Mouse (Mus musculus): Measurements from ENCODE around the gene Pheta2. TPM values are rescaled to one million over a fixed set of nuclear protein-coding genes. Genes with fewer than 3 reads are reported as not detected.

Gene Pheta2
- polyA plus RNA-seq, 1 experiment from 2014 or later, result 8.4 TPM

DNA sequence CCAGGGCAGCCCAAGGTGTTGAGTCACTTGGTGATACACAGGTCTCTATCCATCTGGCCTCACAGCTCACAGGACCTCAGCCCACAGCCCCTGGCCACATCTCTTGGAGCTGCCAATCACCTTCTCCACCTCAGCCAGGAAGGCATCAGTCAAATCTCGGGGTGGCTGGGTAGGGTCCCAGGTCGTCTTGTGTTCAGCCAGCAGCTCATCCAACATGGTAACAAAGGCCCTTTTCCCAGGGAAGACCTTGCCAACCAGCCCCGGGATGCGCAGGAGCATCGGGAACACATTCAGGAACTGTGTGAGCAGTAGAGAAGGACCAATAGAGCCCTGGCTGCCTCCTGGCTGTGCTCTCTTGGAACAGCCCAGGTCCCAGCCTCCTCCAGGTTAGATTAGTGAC is 34.2 kb downstream of the Pheta2 start:
- H3K4me2 ChIP-seq (replicated peaks; ENCODE audit: low read depth, low read length), result no peak overlapping the region
- H3K27ac ChIP-seq (ENCODE audit: low read length), result no peak overlapping the region
- no peak overlapping the region for H3K4me3 ChIP-seq (ENCODE audit: low read depth, low read length)
- TF ChIP-seq CTCF (IDR thresholded peaks at IDR 0.05), result no peak
- no peak for TF ChIP-seq EP300 (IDR thresholded peaks at IDR 0.05)
- no peaks in the 10 kb centered on the region for H3K27me3 ChIP-seq (replicated peaks; ENCODE audit: insufficient read depth, low read length)
- no peaks in the 10 kb centered on the region for H3K9me3 ChIP-seq (ENCODE audit: low read length)
- no peaks in the 10 kb centered on the region for H3K36me3 ChIP-seq (ENCODE audit: insufficient read depth, low read length)
- ATAC-seq (no peak), DNase-seq (ENCODE audit: low spot score) (no peak)
- no peaks in the 10 kb centered on the region for H3K4me1 ChIP-seq (ENCODE audit: insufficient read depth, low read depth, low read length)
- WGBS, result 85% methylated on average over 5 of the region's 5 CpGs
- no peak overlapping the region for H3K9ac ChIP-seq (replicated peaks; ENCODE audit: low read depth)

GRCm38 (mm10) chr15:82374437-82374836 is 35.7 kb downstream of the Pheta2 start:
- peaks cover 2% of the 10 kb centered on the region; the same call in 1 of the 2 replicates for H3K4me1 ChIP-seq (ENCODE audit: insufficient read depth, low read depth, low read length)
- H3K27ac ChIP-seq (ENCODE audit: low read length), result no peak overlapping the region
- TF ChIP-seq EP300 (IDR thresholded peaks at IDR 0.05), result no peak
- DNase-seq (ENCODE audit: low spot score) (no peak), ATAC-seq (no peak)
- H3K27me3 ChIP-seq (replicated peaks; ENCODE audit: insufficient read depth, low read length), result no peaks in the 10 kb centered on the region
- WGBS, result 88% methylated on average over 5 of the region's 5 CpGs
- no peak overlapping the region for H3K4me3 ChIP-seq (ENCODE audit: low read depth, low read length)
- H3K36me3 ChIP-seq (ENCODE audit: insufficient read depth, low read length), result no peaks in the 10 kb centered on the region
- H3K9me3 ChIP-seq (ENCODE audit: low read length), result no peaks in the 10 kb centered on the region
- no peak overlapping the region for H3K4me2 ChIP-seq (replicated peaks; ENCODE audit: low read depth, low read length)
- no peak overlapping the region for H3K9ac ChIP-seq (replicated peaks; ENCODE audit: low read depth)

DNA sequence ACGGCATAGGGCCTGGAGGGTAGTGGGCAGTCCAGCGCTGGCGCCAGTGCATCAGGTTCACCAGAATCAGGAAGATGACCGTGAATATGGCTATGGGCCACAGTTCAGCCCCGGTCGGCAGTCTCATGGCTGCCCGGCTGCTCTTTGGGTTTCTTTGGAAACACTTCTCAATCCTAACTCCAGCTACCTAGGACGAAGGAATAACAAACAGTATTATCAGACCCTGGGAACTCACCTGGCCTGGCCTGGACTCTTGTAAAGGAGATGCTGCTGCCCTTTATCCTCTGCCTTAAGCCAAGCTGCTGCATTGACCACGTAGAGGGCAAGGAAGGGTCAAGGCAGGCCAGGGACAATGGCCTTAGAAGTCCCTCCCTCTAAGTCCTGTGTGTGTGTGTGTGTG is 37.1 kb downstream of the Pheta2 start:
- Histone ChIP-seq H3K4me2 (replicated peaks; ENCODE audit: low read depth, low read length) (no peak overlapping the region), H3K9ac (replicated peaks; ENCODE audit: low read depth) (no peak overlapping the region), H3K36me3 (ENCODE audit: insufficient read depth, low read length) (no peaks in the 10 kb centered on the region), H3K27me3 (replicated peaks; ENCODE audit: insufficient read depth, low read length) (no peaks in the 10 kb centered on the region), H3K4me1 (ENCODE audit: insufficient read depth, low read depth, low read length) (peaks cover 7% of the 10 kb centered on the region; the same call in 1 of the 2 replicates), H3K9me3 (ENCODE audit: low read length) (no peaks in the 10 kb centered on the region), H3K4me3 (ENCODE audit: low read depth, low read length) (no peak overlapping the region), H3K27ac (ENCODE audit: low read length) (no peak overlapping the region)
- no peak for DNase-seq (ENCODE audit: low spot score)
- no peak for TF ChIP-seq CTCF (IDR thresholded peaks at IDR 0.05)
- no peak for TF ChIP-seq EP300 (IDR thresholded peaks at IDR 0.05)
- WGBS, result 84% methylated on average over 9 of the region's 9 CpGs
- no peak for ATAC-seq

DNA sequence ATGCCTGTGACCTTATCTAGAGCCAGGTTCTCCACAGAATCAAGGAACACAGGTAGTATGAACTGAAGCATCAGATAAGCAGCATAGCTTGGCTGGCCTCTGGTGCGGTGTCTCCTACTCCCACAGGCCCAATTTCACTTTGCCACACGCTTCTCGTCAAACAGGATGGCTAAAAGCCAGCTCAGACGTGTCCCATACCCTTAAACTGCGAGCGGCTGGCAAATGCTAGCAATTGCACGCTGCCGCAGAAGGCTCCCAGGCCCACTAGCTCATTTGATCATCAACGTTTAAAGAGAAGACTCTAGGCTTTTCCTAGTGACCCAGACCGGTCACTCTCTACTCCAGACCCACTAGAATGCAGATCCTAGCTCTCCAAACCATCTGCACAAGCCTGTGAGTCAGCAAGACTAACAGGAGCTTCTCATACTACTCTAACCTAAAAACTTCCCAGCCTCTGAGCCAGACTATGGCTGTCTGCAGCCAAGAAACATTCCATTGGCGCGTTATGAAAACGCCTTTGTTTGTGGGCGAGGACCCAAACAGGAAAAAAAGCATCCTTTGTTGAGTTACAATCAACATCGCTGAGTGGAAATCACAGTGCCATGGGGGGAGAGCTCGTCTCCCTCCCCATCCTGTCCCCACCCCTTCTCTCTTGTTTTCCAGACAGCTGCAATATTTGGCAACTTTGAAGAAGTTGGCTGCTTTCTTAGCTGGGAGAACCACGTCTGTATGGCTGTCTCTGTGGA is 37.8 kb downstream of the Pheta2 start:
- no peak overlapping the region for H3K4me2 ChIP-seq (replicated peaks; ENCODE audit: low read depth, low read length)
- no peaks in the 10 kb centered on the region for H3K36me3 ChIP-seq (ENCODE audit: insufficient read depth, low read length)
- TF ChIP-seq CTCF (IDR thresholded peaks at IDR 0.05) (no peak), EP300 (IDR thresholded peaks at IDR 0.05) (peak; percentile 85)
- ATAC-seq (peak; percentile 56), DNase-seq (ENCODE audit: low spot score) (peak; percentile 90)
- peak overlapping the region; percentile 93 for H3K27ac ChIP-seq (ENCODE audit: low read length)
- no peaks in the 10 kb centered on the region for H3K9me3 ChIP-seq (ENCODE audit: low read length)
- 51% methylated on average over 17 of the region's 17 CpGs for WGBS
- no peak overlapping the region for H3K9ac ChIP-seq (replicated peaks; ENCODE audit: low read depth)
- peaks cover 7% of the 10 kb centered on the region; the same call in 1 of the 2 replicates for H3K4me1 ChIP-seq (ENCODE audit: insufficient read depth, low read depth, low read length)
- no peaks in the 10 kb centered on the region for H3K27me3 ChIP-seq (replicated peaks; ENCODE audit: insufficient read depth, low read length)
- no peak overlapping the region for H3K4me3 ChIP-seq (ENCODE audit: low read depth, low read length)

GRCm38 (mm10) chr15:82377701-82378100 is 39.0 kb downstream of the Pheta2 start:
- peak overlapping the region; percentile 93 for H3K27ac ChIP-seq (ENCODE audit: low read length)
- H3K27me3 ChIP-seq (replicated peaks; ENCODE audit: insufficient read depth, low read length), result no peaks in the 10 kb centered on the region
- 57% methylated on average over 5 of the region's 5 CpGs for WGBS
- H3K4me1 ChIP-seq (ENCODE audit: insufficient read depth, low read depth, low read length), result peaks cover 7% of the 10 kb centered on the region; the same call in 1 of the 2 replicates
- no peaks in the 10 kb centered on the region for H3K9me3 ChIP-seq (ENCODE audit: low read length)
- no peaks in the 10 kb centered on the region for H3K36me3 ChIP-seq (ENCODE audit: insufficient read depth, low read length)
- TF ChIP-seq CTCF (IDR thresholded peaks at IDR 0.05) (no peak), EP300 (IDR thresholded peaks at IDR 0.05) (no peak)
- H3K4me3 ChIP-seq (ENCODE audit: low read depth, low read length), result no peak overlapping the region
- H3K4me2 ChIP-seq (replicated peaks; ENCODE audit: low read depth, low read length), result 0 out of 2 replicates have a peak overlapping the region, but pooled peaks have one; percentile 27
- DNase-seq (ENCODE audit: low spot score) (no peak), ATAC-seq (no peak)
- no peak overlapping the region for H3K9ac ChIP-seq (replicated peaks; ENCODE audit: low read depth)

- 34% methylated on average over 15 of the region's 15 CpGs for WGBS
Measured at GRCm38 (mm10) chr15:82378261-82379180, 39.8 kb downstream of the Pheta2 start.

More at GRCm38 (mm10) chr15:82378261-82379180, 39.8 kb downstream of the Pheta2 start:
- Histone ChIP-seq H3K4me2 (replicated peaks; ENCODE audit: low read depth, low read length) (peak overlapping the region; percentile 27; the same call in 1 of the 2 replicates), H3K9ac (replicated peaks; ENCODE audit: low read depth) (no peak overlapping the region), H3K4me3 (ENCODE audit: low read depth, low read length) (peak overlapping the region; percentile 8), H3K27me3 (replicated peaks; ENCODE audit: insufficient read depth, low read length) (no peaks in the 10 kb centered on the region), H3K4me1 (ENCODE audit: insufficient read depth, low read depth, low read length) (peaks cover 7% of the 10 kb centered on the region; the same call in 1 of the 2 replicates), H3K36me3 (ENCODE audit: insufficient read depth, low read length) (no peaks in the 10 kb centered on the region), H3K27ac (ENCODE audit: low read length) (peak overlapping the region; percentile 93), H3K9me3 (ENCODE audit: low read length) (no peaks in the 10 kb centered on the region)
- ATAC-seq (peak; percentile 63), DNase-seq (ENCODE audit: low spot score) (peak; percentile 92)
- no peak for TF ChIP-seq CTCF (IDR thresholded peaks at IDR 0.05)
- TF ChIP-seq EP300 (IDR thresholded peaks at IDR 0.05), result peak; percentile 91
